Mouse (Mus musculus) CH12.LX (cell line): ENCODE data around the gene Zfp583. TPM values are rescaled to one million over a fixed set of nuclear protein-coding genes. Genes with fewer than 3 reads are reported as not detected.

Source experiments
- DNase-seq: peaks from one replicate; pipeline ENCODE4 v3.0.0-alpha.2; 2013; ENCODE audit errors: extremely low read depth
- H3K27ac ChIP-seq: 2 replicates; pipeline ENCODE4 v1.5.1; 2012; ENCODE audit warnings: low read depth, mild to moderate bottlenecking, control low read depth, moderate library complexity; ENCODE audit not compliant: insufficient read depth
- H3K27me3 ChIP-seq: replicated peaks from 2 replicates; pipeline ENCODE3; 2012; ENCODE audit warnings: inconsistent platforms
- H3K36me3 ChIP-seq, 2 experiments: replicated peaks in 1 of 2; 2 replicates each; pipeline versions ENCODE3 to v1.6.1; 2012; ENCODE audit warnings: inconsistent platforms in 1 of 2, low read length in 1 of 2, mild to moderate bottlenecking in 1 of 2, mixed read lengths in 1 of 2, moderate library complexity in 1 of 2; ENCODE audit not compliant: control insufficient read depth in 1 of 2, insufficient read depth in 1 of 2
- H3K4me1 ChIP-seq, 2 experiments: 2 replicates each; pipeline ENCODE4 v1.6.1; 2012; ENCODE audit warnings: inconsistent platforms in 1 of 2, moderate library complexity in 1 of 2; ENCODE audit not compliant: insufficient read depth in 2 of 2, control insufficient read depth in 1 of 2
- H3K4me2 ChIP-seq: 2 replicates; pipeline ENCODE4 v1.6.1; 2012; ENCODE audit warnings: low read depth, mild to moderate bottlenecking, control low read depth; ENCODE audit not compliant: poor library complexity, insufficient read depth, severe bottlenecking
- H3K4me3 ChIP-seq, 3 experiments: fragments of 150-350 bp in 1 of 3; sonication (generic) in 1 of 3; replicated peaks in 1 of 3; 2 replicates each; pipeline versions ENCODE3 to v1.5.1; 2011 to 2012; ENCODE audit warnings: low read depth in 2 of 3, low read length in 2 of 3, mild to moderate bottlenecking in 2 of 3, moderate library complexity in 2 of 3, control low read depth in 1 of 3, improper control_type of control experiment in 1 of 3, inconsistent platforms in 1 of 3, mixed read lengths in 1 of 3; ENCODE audit not compliant: poor library complexity in 1 of 3
- H3K79me2 ChIP-seq: replicated peaks from 2 replicates; pipeline ENCODE4 v1.6.1; 2012; ENCODE audit warnings: mild to moderate bottlenecking, moderate library complexity; ENCODE audit not compliant: control insufficient read depth, poor library complexity, insufficient read depth, severe bottlenecking; ENCODE audit errors: extremely low read depth
- H3K9ac ChIP-seq: 2 replicates; pipeline ENCODE4 v1.6.1; 2012; ENCODE audit warnings: low read depth, mild to moderate bottlenecking, control low read depth, moderate library complexity; ENCODE audit not compliant: insufficient read depth
- H3K9me3 ChIP-seq: replicated peaks from 2 replicates; pipeline ENCODE3; 2012; ENCODE audit warnings: low read length, inconsistent platforms, mixed read lengths
- BHLHE40 ChIP-seq: IDR thresholded peaks from 2 replicates; pipeline ENCODE4 v1.6.1; 2011; ENCODE audit warnings: mild to moderate bottlenecking, low read depth, low read length, improper control_type of control experiment
- CHD1 ChIP-seq: IDR thresholded peaks from 2 replicates; pipeline ENCODE4 v1.6.1; 2012; ENCODE audit warnings: low read depth, low read length, improper control_type of control experiment, inconsistent platforms
- E2F4 ChIP-seq: IDR thresholded peaks from 2 replicates; pipeline ENCODE4 v1.6.1; 2011; ENCODE audit warnings: low read depth, low read length, improper control_type of control experiment; ENCODE audit not compliant: insufficient replicate concordance
- ELF1 ChIP-seq: IDR thresholded peaks from 2 replicates; pipeline ENCODE4 v1.6.1; 2014; ENCODE audit warnings: low read depth, mild to moderate bottlenecking, inconsistent platforms, low read length, improper control_type of control experiment
- ETS1 ChIP-seq: conservative IDR thresholded peaks from 2 replicates; pipeline ENCODE4 v1.6.1; 2012; ENCODE audit warnings: low read depth, mild to moderate bottlenecking, inconsistent platforms, low read length, improper control_type of control experiment, moderate library complexity
- GABPA ChIP-seq: IDR thresholded peaks from 2 replicates; pipeline ENCODE4 v1.6.1; 2012; ENCODE audit warnings: low read depth, low read length, improper control_type of control experiment, inconsistent platforms; ENCODE audit not compliant: insufficient replicate concordance
- JUND ChIP-seq: conservative IDR thresholded peaks from 2 replicates; pipeline ENCODE4 v1.6.1; 2011; ENCODE audit warnings: low read depth, low read length, improper control_type of control experiment
- MAFK ChIP-seq: IDR thresholded peaks from 2 replicates; pipeline ENCODE4 v1.6.1; 2011; ENCODE audit warnings: low read length, improper control_type of control experiment; ENCODE audit not compliant: insufficient replicate concordance
- MEF2A ChIP-seq: IDR thresholded peaks from 2 replicates; pipeline ENCODE4 v1.6.1; 2014; ENCODE audit warnings: low read depth, mild to moderate bottlenecking, inconsistent platforms, low read length, improper control_type of control experiment, borderline replicate concordance
- MXI1 ChIP-seq: IDR thresholded peaks from 2 replicates; pipeline ENCODE4 v1.6.1; 2011; ENCODE audit warnings: mild to moderate bottlenecking, low read depth, low read length, improper control_type of control experiment
- MYC ChIP-seq: IDR thresholded peaks from 2 replicates; pipeline ENCODE4 v1.6.1; 2011; ENCODE audit warnings: low read depth, mild to moderate bottlenecking, improper control_type of control experiment, low read length
- NELFE ChIP-seq: IDR thresholded peaks from 2 replicates; pipeline ENCODE4 v1.6.1; 2011; ENCODE audit warnings: low read depth, low read length, improper control_type of control experiment
- NRF1 ChIP-seq: IDR thresholded peaks from 2 replicates; pipeline ENCODE4 v1.6.1; 2014; ENCODE audit warnings: low read depth, mild to moderate bottlenecking, inconsistent platforms, low read length, improper control_type of control experiment, moderate library complexity
- RAD21 ChIP-seq: IDR thresholded peaks from 2 replicates; pipeline ENCODE4 v1.6.1; 2011; ENCODE audit warnings: low read depth, mild to moderate bottlenecking, low read length, improper control_type of control experiment, moderate library complexity
- RCOR1 ChIP-seq: conservative IDR thresholded peaks from 2 replicates; pipeline ENCODE4 v1.6.1; 2012; ENCODE audit warnings: low read depth, mild to moderate bottlenecking, inconsistent platforms, low read length, improper control_type of control experiment
- SIN3A ChIP-seq: IDR thresholded peaks from 2 replicates; pipeline ENCODE4 v1.6.1; 2012; ENCODE audit warnings: low read length, improper control_type of control experiment, inconsistent platforms
- SMC3 ChIP-seq: IDR thresholded peaks from 2 replicates; pipeline ENCODE4 v1.6.1; 2011; ENCODE audit warnings: low read depth, low read length, improper control_type of control experiment
- TBP ChIP-seq: conservative IDR thresholded peaks from 2 replicates; pipeline ENCODE4 v1.6.1; 2011; ENCODE audit warnings: low read depth, low read length, improper control_type of control experiment
- TCF12 ChIP-seq: IDR thresholded peaks from 2 replicates; pipeline ENCODE4 v1.6.1; 2014; ENCODE audit warnings: low read depth, mild to moderate bottlenecking, inconsistent platforms, low read length, improper control_type of control experiment
- USF1 ChIP-seq: IDR thresholded peaks from 2 replicates; pipeline ENCODE4 v1.6.1; 2014; ENCODE audit warnings: low read depth, mild to moderate bottlenecking, inconsistent platforms, low read length, improper control_type of control experiment
- ZKSCAN1 ChIP-seq: IDR thresholded peaks from 2 replicates; pipeline ENCODE4 v1.6.1; 2012; ENCODE audit warnings: low read depth, inconsistent platforms, low read length, improper control_type of control experiment, borderline replicate concordance
- dilution Hi-C: fragments of 300-500 bp; cut with MboI; formaldehyde crosslinking; loops from 2 replicates; pipeline ENCODE4 v1.14.3; 2020; ENCODE audit warnings: low sequenced_read_pairs; ENCODE audit not compliant: extremely low pct_unique_long_range_greater_than_20kb, extremely low pct_ligation_motif_present
- in situ Hi-C: fragments of 300-500 bp; cut with MboI; formaldehyde crosslinking; loops from 3 replicates; pipeline ENCODE4 v1.14.3; 2019; ENCODE audit warnings: low sequenced_read_pairs, low pct_ligation_motif_present, low pct_unique_long_range_greater_than_20kb, mixed read lengths
- polyA plus RNA-seq: library from polyadenylated mRNA; unstranded; fragments of >175 nt; gene quantifications from 2 replicates; pipeline ENCODE4 v1.2.1, GENCODE M21; 2012; ENCODE audit warnings: low read depth; ENCODE audit not compliant: insufficient read length
- total RNA-seq, 2 experiments: library from RNA; depleted of rRNA; stranded (reverse); fragments of 300-350 nt in 1 of 2; fragments of >200 nt in 1 of 2; gene quantifications; 2 replicates each; pipeline ENCODE4 v1.2.3; 2012 to 2014

Zfp583 gene
- total and polyA plus RNA-seq, 3 experiments, result not detected

- H3K9me3 ChIP-seq, result peaks cover 10% of the 10 kb centered on the region
- no peaks in the 10 kb centered on the region for H3K27me3 ChIP-seq
- H3K4me3 ChIP-seq, result no peak within 1 kb of the TSS
- no peak within 1 kb of the TSS for H3K27ac ChIP-seq
- DNase-seq, result no peak
- no peaks in the 10 kb centered on the region for H3K79me2 ChIP-seq
- TF ChIP-seq RCOR1, result no peak
- no peak for TF ChIP-seq MYC
- TF ChIP-seq MAFK, result no peak
- TF ChIP-seq SMC3, result no peak
- TF ChIP-seq MEF2A, result no peak
- TF ChIP-seq SIN3A, result no peak
- TF ChIP-seq RAD21, result no peak
- no peak for TF ChIP-seq TCF12
- no peak for TF ChIP-seq ELF1
- TF ChIP-seq ETS1, result no peak
- TF ChIP-seq NRF1, result no peak
- TF ChIP-seq BHLHE40, result no peak
- no peak for TF ChIP-seq E2F4
- TF ChIP-seq MXI1, result no peak
- no peak for TF ChIP-seq USF1
- no peak for TF ChIP-seq GABPA
- TF ChIP-seq JUND, result no peak
- TF ChIP-seq ZKSCAN1, result no peak
- TF ChIP-seq NELFE, result no peak
- H3K4me2 ChIP-seq, result no peak within 1 kb of the TSS
- dilution Hi-C loops (no loop called here), in situ Hi-C loops (loop anchor here (25.0 kb wide), 2 partner anchors 299 to 549 kb away; no protein-coding TSS in a partner anchor)
- no peaks in the 10 kb centered on the region for H3K4me1 ChIP-seq
- no peaks in the 10 kb centered on the region for H3K36me3 ChIP-seq
- no peak within 1 kb of the TSS for H3K9ac ChIP-seq
Measured at GRCm38 (mm10) chr7:6363047-6363488, 32.0 kb upstream of the Zfp583 start, which contains the start of gene Zfp78. Gene Zfp78 (plus strand): TSS chr7:6363280.

GRCm38 (mm10) chr7:6362268-6363046 is 31.4 kb upstream of the Zfp583 start:
- Histone ChIP-seq H3K27ac (no peak overlapping the region), H3K79me2 (no peaks in the 10 kb centered on the region)

More at GRCm38 (mm10) chr7:6362268-6363046, 31.4 kb upstream of the Zfp583 start:
- Histone ChIP-seq H3K27me3 (peaks cover 4% of the 10 kb centered on the region), H3K4me2 (no peak overlapping the region), H3K36me3 (no peaks in the 10 kb centered on the region), H3K4me3 (no peak overlapping the region), H3K4me1 (no peaks in the 10 kb centered on the region), H3K9ac (no peak overlapping the region), H3K9me3 (peaks cover 10% of the 10 kb centered on the region)
- TF ChIP-seq TBP (no peak), TCF12 (no peak), CHD1 (no peak), ELF1 (no peak)
- in situ Hi-C loops, result loop anchor here (25.0 kb wide), 2 partner anchors 300 to 550 kb away; no protein-coding TSS in a partner anchor
- dilution Hi-C loops, result no loop called here
- DNase-seq, result no peak
